Mouse (Mus musculus): ENCODE results near the gene Ankrd23.

GRCm38 (mm10) chr1:36546888-36547471 lies 10.3 kb upstream of the Ankrd23 start, which contains the start of gene Ankrd39:
- TF ChIP-seq POLR2A (IDR thresholded peaks at IDR 0.05; ENCODE audit: low read depth, low read length) (peak; percentile 93), TCF12 (IDR thresholded peaks at IDR 0.05; ENCODE audit: low read depth, low read length) (peak; percentile 69)

Data from CH12.LX (cell line).